Mouse (Mus musculus): ENCODE data around the gene Wwox. TPM values are rescaled to one million over a fixed set of nuclear protein-coding genes. Genes with fewer than 3 reads are reported as not detected.

The Wwox gene
- polyA plus RNA-seq, 1 experiment from 2014 or later: 11.3 TPM

GRCm38 (mm10) chr8:114932071-114932630, 492.7 kb downstream of the Wwox start:
- Histone ChIP-seq H3K9ac (ENCODE audit: low read length) (no peak overlapping the region), H3K27me3 (ENCODE audit: control insufficient read depth, insufficient read depth, low read length) (no peaks in the 10 kb centered on the region), H3K4me3 (ENCODE audit: control insufficient read depth in 1 of 2, insufficient read depth in 1 of 2, low read depth in 1 of 2, low read length in 2 of 2) (no peak overlapping the region), H3K4me2 (ENCODE audit: low read length) (no peak overlapping the region), H3K36me3 (ENCODE audit: control insufficient read depth, insufficient read depth, low read length) (no peaks in the 10 kb centered on the region), H3K4me1 (ENCODE audit: control insufficient read depth in 2 of 2, insufficient read depth in 2 of 2, low read length in 2 of 2) (peaks cover 5 to 14% of the 10 kb centered on the region in 2 experiments; a peak in 2 of 4 replicates), H3K9me3 (ENCODE audit: control insufficient read depth, low read length) (no peaks in the 10 kb centered on the region), H3K27ac (replicated peaks in 1 of 2; ENCODE audit: control insufficient read depth in 1 of 2, insufficient read depth in 1 of 2, low read depth in 2 of 2, low read length in 2 of 2) (no peak overlapping the region)
- WGBS: 61% methylated on average over 18 of the region's 18 CpGs
- ATAC-seq (ENCODE audit: insufficient number of reproducible peaks, insufficient read depth, low FRiP score, low read depth): no peak

GRCm38 (mm10) chr8:114933248-114933647, 493.8 kb downstream of the Wwox start:
- H3K4me2 ChIP-seq (ENCODE audit: low read length): no peak overlapping the region
- H3K4me3 ChIP-seq (ENCODE audit: control insufficient read depth in 1 of 2, insufficient read depth in 1 of 2, low read depth in 1 of 2, low read length in 2 of 2): no peak overlapping the region
- WGBS: 86% methylated on average over 1 of the region's 1 CpGs
- no peak overlapping the region for H3K9ac ChIP-seq (ENCODE audit: low read length)
- no peaks in the 10 kb centered on the region for H3K27me3 ChIP-seq (ENCODE audit: control insufficient read depth, insufficient read depth, low read length)
- no peaks in the 10 kb centered on the region for H3K9me3 ChIP-seq (ENCODE audit: control insufficient read depth, low read length)
- peaks cover 9 to 11% of the 10 kb centered on the region in 2 experiments; a peak in 2 of 4 replicates for H3K4me1 ChIP-seq (ENCODE audit: control insufficient read depth in 2 of 2, insufficient read depth in 2 of 2, low read length in 2 of 2)
- H3K36me3 ChIP-seq (ENCODE audit: control insufficient read depth, insufficient read depth, low read length): no peaks in the 10 kb centered on the region
- ATAC-seq (ENCODE audit: insufficient number of reproducible peaks, insufficient read depth, low FRiP score, low read depth): no peak
- H3K27ac ChIP-seq (replicated peaks in 1 of 2; ENCODE audit: control insufficient read depth in 1 of 2, insufficient read depth in 1 of 2, low read depth in 2 of 2, low read length in 2 of 2): no peak overlapping the region

- no peaks in the 10 kb centered on the region for H3K36me3 ChIP-seq (ENCODE audit: control insufficient read depth, insufficient read depth, low read length)
- no peak overlapping the region for H3K4me3 ChIP-seq (ENCODE audit: control insufficient read depth in 1 of 2, insufficient read depth in 1 of 2, low read depth in 1 of 2, low read length in 2 of 2)
- H3K9ac ChIP-seq (ENCODE audit: low read length): no peak overlapping the region
- WGBS: 19% methylated on average over 10 of the region's 10 CpGs
- no peak overlapping the region for H3K4me2 ChIP-seq (ENCODE audit: low read length)
- H3K27me3 ChIP-seq (ENCODE audit: control insufficient read depth, insufficient read depth, low read length): no peaks in the 10 kb centered on the region
- H3K9me3 ChIP-seq (ENCODE audit: control insufficient read depth, low read length): no peaks in the 10 kb centered on the region
- H3K4me1 ChIP-seq (ENCODE audit: control insufficient read depth in 2 of 2, insufficient read depth in 2 of 2, low read length in 2 of 2): peaks cover 9 to 11% of the 10 kb centered on the region in 2 experiments; a peak in 3 of 4 replicates
- ATAC-seq (ENCODE audit: insufficient number of reproducible peaks, insufficient read depth, low FRiP score, low read depth): no peak; the same call in 1 of the 2 replicates
- H3K27ac ChIP-seq (replicated peaks in 1 of 2; ENCODE audit: control insufficient read depth in 1 of 2, insufficient read depth in 1 of 2, low read depth in 2 of 2, low read length in 2 of 2): no peak overlapping the region
Measured at GRCm38 (mm10) chr8:114936887-114937286, 497.4 kb downstream of the Wwox start.

GRCm38 (mm10) chr8:114939338-114939737, 499.9 kb downstream of the Wwox start:
- Histone ChIP-seq H3K36me3 (ENCODE audit: control insufficient read depth, insufficient read depth, low read length) (no peaks in the 10 kb centered on the region), H3K4me2 (ENCODE audit: low read length) (no peak overlapping the region), H3K9me3 (ENCODE audit: control insufficient read depth, low read length) (no peaks in the 10 kb centered on the region), H3K27ac (replicated peaks in 1 of 2; ENCODE audit: control insufficient read depth in 1 of 2, insufficient read depth in 1 of 2, low read depth in 2 of 2, low read length in 2 of 2) (no peak overlapping the region), H3K4me3 (ENCODE audit: control insufficient read depth in 1 of 2, insufficient read depth in 1 of 2, low read depth in 1 of 2, low read length in 2 of 2) (no peak overlapping the region), H3K9ac (ENCODE audit: low read length) (no peak overlapping the region), H3K4me1 (ENCODE audit: control insufficient read depth in 2 of 2, insufficient read depth in 2 of 2, low read length in 2 of 2) (peaks cover 9% of the 10 kb centered on the region in 2 experiments; a peak in 2 of 4 replicates), H3K27me3 (ENCODE audit: control insufficient read depth, insufficient read depth, low read length) (no peaks in the 10 kb centered on the region)
- no peak for ATAC-seq (ENCODE audit: insufficient number of reproducible peaks, insufficient read depth, low FRiP score, low read depth)
- WGBS: 68% methylated on average over 8 of the region's 8 CpGs

GRCm38 (mm10) chr8:114941096-114941495, 501.6 kb downstream of the Wwox start:
- 85% methylated on average over 5 of the region's 5 CpGs for WGBS
- Histone ChIP-seq H3K36me3 (ENCODE audit: control insufficient read depth, insufficient read depth, low read length) (no peaks in the 10 kb centered on the region), H3K9ac (ENCODE audit: low read length) (no peak overlapping the region), H3K27ac (replicated peaks in 1 of 2; ENCODE audit: control insufficient read depth in 1 of 2, insufficient read depth in 1 of 2, low read depth in 2 of 2, low read length in 2 of 2) (no peak overlapping the region), H3K27me3 (ENCODE audit: control insufficient read depth, insufficient read depth, low read length) (no peaks in the 10 kb centered on the region), H3K4me2 (ENCODE audit: low read length) (no peak overlapping the region), H3K4me3 (ENCODE audit: control insufficient read depth in 1 of 2, insufficient read depth in 1 of 2, low read depth in 1 of 2, low read length in 2 of 2) (no peak overlapping the region), H3K4me1 (ENCODE audit: control insufficient read depth in 2 of 2, insufficient read depth in 2 of 2, low read length in 2 of 2) (peaks cover 9% of the 10 kb centered on the region in 2 experiments; a peak in 2 of 4 replicates), H3K9me3 (ENCODE audit: control insufficient read depth, low read length) (no peaks in the 10 kb centered on the region)
- ATAC-seq (ENCODE audit: insufficient number of reproducible peaks, insufficient read depth, low FRiP score, low read depth): no peak

GRCm38 (mm10) chr8:114941644-114942043, 502.2 kb downstream of the Wwox start:
- H3K36me3 ChIP-seq (ENCODE audit: control insufficient read depth, insufficient read depth, low read length): no peaks in the 10 kb centered on the region
- no peak overlapping the region for H3K4me3 ChIP-seq (ENCODE audit: control insufficient read depth in 1 of 2, insufficient read depth in 1 of 2, low read depth in 1 of 2, low read length in 2 of 2)
- peaks cover 9% of the 10 kb centered on the region in 2 experiments; a peak in 2 of 4 replicates for H3K4me1 ChIP-seq (ENCODE audit: control insufficient read depth in 2 of 2, insufficient read depth in 2 of 2, low read length in 2 of 2)
- H3K27me3 ChIP-seq (ENCODE audit: control insufficient read depth, insufficient read depth, low read length): no peaks in the 10 kb centered on the region
- no peak overlapping the region for H3K4me2 ChIP-seq (ENCODE audit: low read length)
- H3K9ac ChIP-seq (ENCODE audit: low read length): no peak overlapping the region
- H3K27ac ChIP-seq (replicated peaks in 1 of 2; ENCODE audit: control insufficient read depth in 1 of 2, insufficient read depth in 1 of 2, low read depth in 2 of 2, low read length in 2 of 2): no peak overlapping the region
- 63% methylated on average over 9 of the region's 9 CpGs for WGBS
- ATAC-seq (ENCODE audit: insufficient number of reproducible peaks, insufficient read depth, low FRiP score, low read depth): no peak
- H3K9me3 ChIP-seq (ENCODE audit: control insufficient read depth, low read length): no peaks in the 10 kb centered on the region

GRCm38 (mm10) chr8:114947921-114948320, 508.5 kb downstream of the Wwox start:
- Histone ChIP-seq H3K27ac (replicated peaks in 1 of 2; ENCODE audit: control insufficient read depth in 1 of 2, insufficient read depth in 1 of 2, low read depth in 2 of 2, low read length in 2 of 2) (no peak overlapping the region), H3K9me3 (ENCODE audit: control insufficient read depth, low read length) (no peaks in the 10 kb centered on the region), H3K27me3 (ENCODE audit: control insufficient read depth, insufficient read depth, low read length) (no peaks in the 10 kb centered on the region), H3K36me3 (ENCODE audit: control insufficient read depth, insufficient read depth, low read length) (no peaks in the 10 kb centered on the region), H3K9ac (ENCODE audit: low read length) (no peak overlapping the region), H3K4me2 (ENCODE audit: low read length) (no peak overlapping the region), H3K4me1 (ENCODE audit: control insufficient read depth in 2 of 2, insufficient read depth in 2 of 2, low read length in 2 of 2) (no peaks in the 10 kb centered on the region), H3K4me3 (ENCODE audit: control insufficient read depth in 1 of 2, insufficient read depth in 1 of 2, low read depth in 1 of 2, low read length in 2 of 2) (no peak overlapping the region)
- no peak for ATAC-seq (ENCODE audit: insufficient number of reproducible peaks, insufficient read depth, low FRiP score, low read depth)
- 66% methylated on average over 6 of the region's 6 CpGs for WGBS
